Mouse (Mus musculus) thymus, postnatal 36 days (tissue): ENCODE data around the gene Snrk.
A peak's percentile ranks its signal among the peaks of the same experiment; 100 is the strongest.

ENCODE experiments used
- DNase-seq, 2 experiments: peaks; one replicate each; pipeline ENCODE4 v3.0.0; 2022; ENCODE audit warnings: mixed read lengths in 2 of 2

The Snrk gene

GRCm38 (mm10) chr9:122117112-122117616 is at the start of gene Snrk:
Gene Snrk (plus strand): TSS chr9:122117266.
- peak; percentile 82 to 83 for DNase-seq

- DNase-seq = no peak
Measured at GRCm38 (mm10) chr9:122067654-122068053, 49.4 kb upstream of the Snrk start.

- DNase-seq = no peak
Measured at GRCm38 (mm10) chr9:122069560-122070174, 47.4 kb upstream of the Snrk start.

GRCm38 (mm10) chr9:122073980-122074379 is 43.1 kb upstream of the Snrk start:
- DNase-seq = no peak

- no peak for DNase-seq
Measured at GRCm38 (mm10) chr9:122074575-122074974, 42.5 kb upstream of the Snrk start.

GRCm38 (mm10) chr9:122078456-122078855 is 38.6 kb upstream of the Snrk start:
- no peak for DNase-seq

- no peak for DNase-seq
Measured at GRCm38 (mm10) chr9:122083698-122084097, 33.4 kb upstream of the Snrk start.

- no peak for DNase-seq
Measured at GRCm38 (mm10) chr9:122084175-122084574, 32.9 kb upstream of the Snrk start.

GRCm38 (mm10) chr9:122084636-122085035 is 32.4 kb upstream of the Snrk start:
- DNase-seq = no peak

- DNase-seq = no peak
Measured at GRCm38 (mm10) chr9:122085055-122085454, 32.0 kb upstream of the Snrk start.

- no peak for DNase-seq
Measured at GRCm38 (mm10) chr9:122085550-122086205, 31.4 kb upstream of the Snrk start.

GRCm38 (mm10) chr9:122087086-122087485 is 30.0 kb upstream of the Snrk start:
- DNase-seq = no peak

- no peak for DNase-seq
Measured at GRCm38 (mm10) chr9:122091171-122091570, 25.9 kb upstream of the Snrk start.

GRCm38 (mm10) chr9:122091782-122092228 is 25.3 kb upstream of the Snrk start:
- DNase-seq = peak in 1 of 2 experiments; percentile 8

GRCm38 (mm10) chr9:122094171-122094570 is 22.9 kb upstream of the Snrk start:
- DNase-seq = no peak

- no peak for DNase-seq
Measured at GRCm38 (mm10) chr9:122096822-122097511, 20.1 kb upstream of the Snrk start.

- no peak for DNase-seq
Measured at GRCm38 (mm10) chr9:122097535-122097934, 19.5 kb upstream of the Snrk start.

GRCm38 (mm10) chr9:122100584-122101127 is 16.4 kb upstream of the Snrk start:
- DNase-seq = no peak

- no peak for DNase-seq
Measured at GRCm38 (mm10) chr9:122101196-122101595, 15.9 kb upstream of the Snrk start.

GRCm38 (mm10) chr9:122103550-122104284 is 13.3 kb upstream of the Snrk start:
- DNase-seq = no peak

- DNase-seq = no peak
Measured at GRCm38 (mm10) chr9:122104285-122104829, 12.7 kb upstream of the Snrk start.

GRCm38 (mm10) chr9:122107701-122108375 is 9.2 kb upstream of the Snrk start:
- no peak for DNase-seq
